Mouse (Mus musculus): ENCODE results near the gene Vmo1. TPM values are rescaled to one million over a fixed set of nuclear protein-coding genes. Genes with fewer than 3 reads are reported as not detected.
"Not testable (repeated sequence)": the region's sequence is repeated elsewhere in the genome, so short reads cannot be mapped to it uniquely, and the experiment has no call there.

Gene Vmo1
- polyA plus RNA-seq (2017; shearing (Covaris generic)), result not detected

GRCm38 (mm10) chr11:70514288-70514687 is at the start of gene Vmo1:
TSS of gene Vmo1 (minus strand) at chr11:70514616.
- ATAC-seq, result no peak

DNA sequence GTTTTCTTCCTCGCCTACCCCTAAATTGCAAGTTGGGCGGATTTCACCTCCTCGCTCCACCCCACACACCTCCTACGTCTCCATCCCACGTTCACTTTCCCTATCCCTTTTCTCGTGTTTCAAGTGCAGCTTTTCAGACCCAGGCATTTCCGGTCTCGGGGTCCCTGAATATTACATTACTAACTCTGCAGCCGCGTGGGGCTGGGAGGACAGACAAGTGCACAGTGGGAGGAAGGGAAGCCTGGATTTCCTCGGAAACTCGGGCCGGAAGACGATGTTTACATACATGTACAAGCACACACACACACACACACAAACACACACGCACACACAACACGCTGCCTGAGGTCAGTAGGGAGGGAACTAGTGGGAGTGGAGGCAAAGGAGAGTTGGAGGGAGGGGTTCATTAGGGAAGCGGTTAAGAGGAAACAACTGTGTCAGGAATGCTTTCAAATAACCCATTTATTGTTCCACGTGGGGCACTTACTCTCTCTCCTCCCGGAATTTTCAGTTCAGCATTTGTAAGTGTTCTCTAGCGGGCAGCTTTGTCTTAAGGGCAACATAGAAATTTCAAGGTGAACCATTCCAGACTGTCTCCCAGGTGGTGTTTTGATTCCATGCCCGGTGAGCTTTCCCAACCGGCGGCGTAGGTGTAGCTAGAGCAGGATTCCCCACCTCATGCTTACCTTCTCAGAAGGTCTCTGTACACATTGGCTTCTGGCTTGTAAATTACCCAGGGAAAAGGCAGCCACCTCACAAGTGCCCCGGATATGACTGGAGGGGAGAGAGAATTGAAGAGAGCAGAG is 49.3 kb upstream of the Vmo1 start:
- ATAC-seq, result peak; percentile 30

DNA sequence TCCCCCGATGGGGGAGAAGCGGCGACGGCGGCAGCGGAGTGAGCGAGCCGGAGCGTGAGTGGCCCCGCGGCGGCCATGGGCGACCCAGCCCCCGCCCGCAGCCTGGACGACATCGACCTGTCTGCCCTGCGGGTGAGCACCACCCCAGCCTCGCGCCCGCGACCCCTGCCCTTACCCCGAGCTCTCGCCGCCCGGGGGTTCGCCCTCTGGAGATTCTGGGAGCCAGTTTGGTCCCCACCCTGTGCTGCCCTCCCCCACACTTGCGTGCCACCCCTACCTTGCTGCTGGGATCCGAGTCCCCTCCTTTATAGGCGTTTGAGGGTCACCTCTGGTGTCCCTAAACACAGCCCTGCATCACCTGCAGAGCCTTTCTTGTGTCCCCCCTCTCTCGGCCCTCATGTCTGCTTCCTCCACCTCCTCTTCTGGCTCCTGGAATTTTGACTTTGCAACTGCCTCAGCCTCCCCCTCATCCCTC is 48.6 kb upstream of the Vmo1 start:
- no peak for ATAC-seq

- peak; percentile 78 for ATAC-seq
Observed at GRCm38 (mm10) chr11:70562287-70562994, 48.0 kb upstream of the Vmo1 start, which contains the start of gene Mink1. TSS of gene Mink1 (plus strand) at chr11:70562881.

GRCm38 (mm10) chr11:70561937-70562286 is 47.5 kb upstream of the Vmo1 start:
- no peak for ATAC-seq

GRCm38 (mm10) chr11:70557545-70557944 is 43.1 kb upstream of the Vmo1 start:
- no peak for ATAC-seq

- no peak for ATAC-seq
Observed at GRCm38 (mm10) chr11:70553940-70554339, 39.5 kb upstream of the Vmo1 start.

DNA sequence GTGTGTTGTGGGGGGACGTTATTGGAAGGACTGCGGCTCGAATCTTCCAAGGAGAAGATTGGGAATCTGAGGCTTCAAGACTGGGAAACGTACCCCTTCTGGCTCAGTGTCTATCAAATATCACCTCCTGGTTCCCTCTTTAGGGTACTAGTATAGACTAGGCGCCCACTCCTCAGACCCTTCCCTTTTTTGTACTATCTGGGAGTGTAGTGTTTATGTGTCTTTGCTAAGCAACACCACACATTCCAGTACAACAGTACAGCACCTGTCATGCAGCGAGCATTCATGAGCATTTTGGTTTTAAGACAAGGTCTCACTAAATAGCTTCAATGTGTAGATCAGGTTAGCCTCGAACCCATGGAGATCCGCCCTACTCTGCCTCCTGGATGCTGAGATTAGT is 37.1 kb upstream of the Vmo1 start:
- ATAC-seq, result no peak

- no peak for ATAC-seq
Observed at GRCm38 (mm10) chr11:70544496-70544895, 30.1 kb upstream of the Vmo1 start.

GRCm38 (mm10) chr11:70541415-70541814 is 27.0 kb upstream of the Vmo1 start:
- ATAC-seq, result no peak

GRCm38 (mm10) chr11:70540928-70541327 is 26.5 kb upstream of the Vmo1 start:
- ATAC-seq, result no peak

DNA sequence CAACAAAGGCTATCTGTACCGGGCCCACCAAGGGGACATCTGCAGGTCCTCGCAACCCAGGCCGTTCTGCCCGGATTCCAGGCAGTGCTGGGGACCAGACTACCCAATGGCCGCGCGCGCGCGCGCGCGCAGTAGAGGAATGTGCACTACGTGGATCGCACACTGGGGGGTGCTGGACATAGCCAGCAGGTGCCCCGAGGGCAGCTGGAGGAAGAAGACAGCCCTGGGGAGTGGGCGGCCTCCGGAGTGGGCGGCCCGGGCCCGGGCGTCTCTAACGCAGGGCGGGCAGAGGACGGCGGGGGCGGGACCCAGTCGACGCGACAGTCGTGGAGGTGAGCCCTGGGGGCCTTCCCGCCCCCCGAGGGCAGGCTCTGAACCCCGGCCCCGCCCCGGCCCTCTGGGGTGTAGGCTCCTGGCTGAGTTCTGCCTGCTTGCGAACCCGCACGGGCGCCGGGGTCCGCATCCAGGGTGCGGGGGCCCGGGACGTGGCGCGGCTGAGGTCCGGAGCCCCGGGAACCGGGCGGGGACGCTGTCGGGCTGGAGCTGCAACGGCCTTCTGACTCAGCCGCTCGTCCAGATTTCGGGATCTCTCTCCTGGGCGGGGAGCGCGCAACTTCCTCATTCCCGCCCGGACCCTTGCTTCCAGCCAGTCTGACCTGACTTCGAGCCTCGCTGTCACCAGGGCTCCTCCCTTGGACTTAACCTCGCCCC is 25.6 kb upstream of the Vmo1 start, which contains the start of gene Pld2:
Gene Pld2 (plus strand): TSS at position 188 of the 711 bp plus-strand sequence.
- peak; percentile 93 for ATAC-seq

GRCm38 (mm10) chr11:70539423-70539822 is 25.0 kb upstream of the Vmo1 start:
- no peak for ATAC-seq

DNA sequence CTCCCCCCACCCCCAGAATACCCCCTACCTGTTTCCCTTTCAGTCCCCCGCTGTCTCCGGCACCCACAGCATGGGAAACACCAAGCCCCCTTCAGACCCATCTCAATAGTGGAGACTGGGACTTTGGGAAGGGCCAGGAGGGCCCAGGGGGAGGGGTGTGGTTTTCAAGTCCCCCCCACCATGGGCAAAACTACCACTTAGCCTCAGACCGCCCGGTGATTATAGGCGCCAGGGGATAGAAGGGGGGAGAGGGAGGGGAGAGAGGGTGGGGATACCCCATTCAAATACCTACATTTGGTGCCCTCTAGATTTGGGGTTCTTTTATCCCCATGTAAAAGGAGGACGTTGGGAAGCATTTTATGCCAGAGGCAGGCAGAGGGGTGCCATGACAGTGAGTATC is 18.4 kb upstream of the Vmo1 start, which contains the start of gene Gm40193:
Gene Gm40193 (minus strand): TSS at position 101 of the 400 bp plus-strand sequence.
- ATAC-seq, result no peak

GRCm38 (mm10) chr11:70531065-70531464 is 16.6 kb upstream of the Vmo1 start:
- ATAC-seq, result not testable (repeated sequence)

DNA sequence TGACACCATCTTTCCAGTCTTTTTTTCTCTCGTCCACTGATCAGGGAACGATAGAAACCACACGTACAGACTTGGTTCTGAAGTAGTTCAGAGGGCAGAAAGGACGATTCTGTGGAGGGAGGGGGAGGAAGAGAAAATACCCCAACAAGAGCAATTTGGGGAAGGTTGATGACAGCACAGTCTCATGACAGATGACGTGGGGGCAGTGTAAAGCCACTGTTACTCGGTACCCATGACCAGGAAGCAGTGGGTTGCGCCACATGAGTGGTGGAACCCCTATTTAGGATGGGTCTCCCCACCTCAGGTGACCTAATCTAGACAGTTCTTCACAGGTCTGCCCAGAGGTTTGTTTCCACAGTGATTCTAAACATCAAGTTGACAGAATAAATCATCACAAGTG is 14.2 kb upstream of the Vmo1 start:
- no peak for ATAC-seq

GRCm38 (mm10) chr11:70526211-70526610 is 11.8 kb upstream of the Vmo1 start:
- ATAC-seq, result no peak

DNA sequence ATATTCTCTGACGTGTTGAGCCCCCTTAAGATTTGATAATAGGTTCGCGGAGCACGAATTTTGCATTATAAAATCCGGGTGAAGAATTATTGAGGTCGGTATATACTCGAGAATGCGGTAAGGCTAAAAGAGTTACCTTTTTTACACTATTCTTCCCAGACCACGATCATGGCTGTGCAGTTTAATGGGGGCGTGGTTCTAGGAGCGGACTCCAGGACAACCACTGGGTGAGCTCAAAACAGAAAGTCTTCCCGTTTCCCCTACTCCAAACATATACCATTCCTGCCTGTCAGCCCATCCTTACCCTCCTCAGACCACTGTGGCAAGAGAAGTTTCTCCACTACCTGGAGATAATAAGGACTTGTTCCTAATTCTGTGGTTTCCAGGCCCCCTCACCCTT is 11.3 kb upstream of the Vmo1 start:
- ATAC-seq, result no peak

- peak; percentile 95 for ATAC-seq
Observed at GRCm38 (mm10) chr11:70525184-70525678, 10.8 kb upstream of the Vmo1 start, which contains the start of gene Psmb6. TSS of gene Psmb6 (plus strand) at chr11:70525367.

GRCm38 (mm10) chr11:70524782-70525181 is 10.4 kb upstream of the Vmo1 start:
- ATAC-seq, result no peak

DNA sequence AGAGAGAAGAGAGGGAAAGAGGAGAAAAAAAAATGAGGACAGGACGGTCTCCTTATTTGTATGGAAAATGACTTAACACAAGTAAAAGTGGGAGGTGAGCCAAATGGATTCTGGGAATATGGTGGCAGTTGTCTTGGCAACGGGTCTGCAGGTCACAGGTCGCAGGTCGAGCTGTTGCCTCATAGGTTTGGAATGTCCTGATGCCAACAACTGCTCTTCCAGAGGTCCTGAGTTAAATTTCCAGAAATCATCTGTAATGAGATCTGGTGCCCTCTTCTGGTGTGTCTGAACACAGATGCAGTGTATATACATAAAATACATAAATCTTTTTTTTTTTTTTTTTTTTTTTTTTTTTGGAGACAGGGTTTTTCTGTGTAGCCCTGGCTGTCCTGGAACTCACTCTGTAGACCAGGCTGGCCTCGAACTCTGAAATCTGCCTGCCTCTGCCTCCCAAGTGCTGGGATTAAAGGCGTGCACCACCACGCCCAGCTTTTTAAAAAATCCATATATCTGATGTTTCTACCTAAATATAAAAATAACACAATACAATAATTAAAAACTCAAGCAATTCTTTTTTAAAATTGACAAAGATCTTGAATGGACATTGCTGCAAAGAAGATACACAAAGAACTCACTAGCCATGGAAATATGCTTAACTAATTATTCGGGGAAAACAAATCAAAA is 9.0 kb upstream of the Vmo1 start:
- ATAC-seq, result not testable (repeated sequence)

GRCm38 (mm10) chr11:70520178-70520769 is 5.9 kb upstream of the Vmo1 start:
- no peak for ATAC-seq
